Mouse (Mus musculus) limb, embryonic 13.5 days (tissue): ENCODE measurements around the gene Rhoa. TPM values are rescaled to one million over a fixed set of nuclear protein-coding genes. Genes with fewer than 3 reads are reported as not detected.
"Not testable (repeated sequence)": the region's sequence is repeated elsewhere in the genome, so short reads cannot be mapped to it uniquely, and the experiment has no call there.

Source experiments
- ATAC-seq: fragments of 200-750 bp; cut with Nextera tagmentation; 2 replicates; pipeline ENCODE4 v1.8.0; 2017; ENCODE audit warnings: low read depth, moderate number of reproducible peaks, moderate TSS enrichment; ENCODE audit not compliant: low FRiP score
- H3K27ac ChIP-seq: fragments of 300-500 bp; sonication (generic); 2 replicates; pipeline ENCODE4 v1.5.1; 2015; ENCODE audit warnings: inconsistent platforms, mild to moderate bottlenecking, moderate library complexity
- H3K27me3 ChIP-seq: fragments of 300-500 bp; sonication (generic); 2 replicates; pipeline ENCODE4 v1.6.1; 2015; ENCODE audit warnings: mild to moderate bottlenecking, inconsistent platforms
- H3K36me3 ChIP-seq: fragments of 300-500 bp; sonication (generic); 2 replicates; pipeline ENCODE4 v1.6.1; 2015; ENCODE audit warnings: inconsistent platforms, mild to moderate bottlenecking, moderate library complexity
- H3K4me1 ChIP-seq: fragments of 300-500 bp; sonication (generic); 2 replicates; pipeline ENCODE4 v1.6.1; 2015; ENCODE audit warnings: inconsistent platforms
- H3K4me2 ChIP-seq: fragments of 300-500 bp; sonication (generic); replicated peaks from 2 replicates; pipeline ENCODE4 v1.6.1; 2015; ENCODE audit warnings: inconsistent platforms, mild to moderate bottlenecking, moderate library complexity
- H3K4me3 ChIP-seq: fragments of 300-500 bp; sonication (generic); 2 replicates; pipeline ENCODE4 v1.5.1; 2015; ENCODE audit warnings: moderate library complexity, mild to moderate bottlenecking, inconsistent platforms
- H3K9ac ChIP-seq: fragments of 300-500 bp; sonication (generic); 2 replicates; pipeline ENCODE4 v1.6.1; 2015; ENCODE audit warnings: mild to moderate bottlenecking, inconsistent platforms
- H3K9me3 ChIP-seq: fragments of 300-500 bp; sonication (generic); 2 replicates; pipeline ENCODE4 v1.6.1; 2016; ENCODE audit warnings: inconsistent platforms
- WGBS: fragments of 180-500 bp; shearing (Covaris S2); methylation state at CpG from one replicate; pipeline ENCODE4 v1.1.7; 2015; 5-methylcytosine and 5-hydroxymethylcytosine counted together
- polyA plus RNA-seq: library from polyadenylated mRNA; unstranded; fragments of >200 nt; fragmentation: Nextera tagmentation; extraction: Ambion mirVana; gene quantifications from 2 replicates; pipeline ENCODE4 v1.2.1, GENCODE M21; 2015

Gene Rhoa
- polyA plus RNA-seq, 1 experiment from 2014 or later, result 428 TPM

- Histone ChIP-seq H3K27me3 (no peaks in the 10 kb centered on the region), H3K4me3 (peak within 1 kb of the TSS; percentile 24), H3K9me3 (no peaks in the 10 kb centered on the region), H3K36me3 (peaks cover 36% of the 10 kb centered on the region), H3K27ac (no peak within 1 kb of the TSS), H3K9ac (peak within 1 kb of the TSS; percentile 31), H3K4me2 (peak within 1 kb of the TSS; percentile 46), H3K4me1 (0 out of 2 replicates have a peak, but pooled peaks cover 7% of the 10 kb centered on the region)
- 25% methylated on average over 18 of the region's 18 CpGs for WGBS
- ATAC-seq, result 0 out of 2 replicates have a peak, but pooled peaks have one; percentile 48
Observed at GRCm38 (mm10) chr9:108296453-108297355, 9.2 kb upstream of the Rhoa start, which contains the start of gene Amt. Amt (plus strand) TSS chr9:108296853.

DNA sequence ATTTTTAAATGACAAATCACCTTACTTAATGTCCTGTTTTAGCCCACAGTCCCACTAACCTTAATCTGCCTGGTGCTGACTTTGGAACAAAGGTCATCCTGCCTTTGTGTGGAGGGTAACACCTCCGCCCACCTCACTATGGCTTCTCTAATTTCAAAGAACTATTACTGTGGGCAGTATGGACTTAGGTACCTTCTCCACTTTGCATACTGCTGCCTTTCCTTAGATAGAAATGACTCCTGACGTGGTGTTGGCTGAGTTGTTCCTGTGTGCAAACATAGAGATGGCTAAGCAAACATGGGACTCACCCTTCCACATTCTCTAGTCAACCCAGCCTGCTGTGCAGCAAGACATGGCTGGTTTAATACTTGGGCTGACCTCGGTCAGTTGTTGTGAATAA lies 4.1 kb upstream of the Rhoa start:
- ATAC-seq, result no peak
- H3K4me2 ChIP-seq, result no peak overlapping the region
- no peaks in the 10 kb centered on the region for H3K9me3 ChIP-seq
- H3K9ac ChIP-seq, result no peak overlapping the region
- H3K27me3 ChIP-seq, result no peaks in the 10 kb centered on the region
- no peak overlapping the region for H3K27ac ChIP-seq
- H3K4me1 ChIP-seq, result peaks cover 11% of the 10 kb centered on the region
- WGBS, result 79% methylated on average over 3 of the region's 3 CpGs
- H3K36me3 ChIP-seq, result peaks cover 30% of the 10 kb centered on the region
- H3K4me3 ChIP-seq, result no peak overlapping the region

DNA sequence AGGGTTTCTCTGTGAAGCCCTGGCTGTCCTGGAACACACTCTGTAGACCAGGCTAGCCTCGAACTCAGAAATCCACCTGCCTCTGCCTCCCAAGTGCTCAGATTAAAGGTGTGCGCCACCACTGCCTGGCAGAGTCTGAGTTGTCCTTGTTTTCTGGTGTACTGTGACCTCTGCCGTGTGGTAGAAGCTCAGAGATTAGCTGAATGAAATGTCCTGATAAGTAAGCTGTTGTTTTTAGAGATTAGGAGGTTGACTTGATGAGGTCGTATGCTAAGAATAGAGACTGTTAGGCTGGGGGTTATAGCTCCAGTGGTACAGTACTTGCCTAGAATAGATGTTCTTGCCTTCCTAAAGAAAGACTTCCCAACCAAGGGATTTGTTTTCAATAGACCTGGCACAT lies 1.2 kb upstream of the Rhoa start:
- H3K4me1 ChIP-seq, result peaks cover 24% of the 10 kb centered on the region
- WGBS, result 81% methylated on average over 4 of the region's 4 CpGs
- H3K27me3 ChIP-seq, result no peaks in the 10 kb centered on the region
- peak overlapping the region; percentile 94 for H3K4me3 ChIP-seq
- H3K36me3 ChIP-seq, result peaks cover 30% of the 10 kb centered on the region
- peak overlapping the region; percentile 86 for H3K4me2 ChIP-seq
- H3K27ac ChIP-seq, result no peak overlapping the region
- ATAC-seq, result no peak
- H3K9me3 ChIP-seq, result no peaks in the 10 kb centered on the region
- peak overlapping the region; percentile 84; the same call in 1 of the 2 replicates for H3K9ac ChIP-seq

- peak overlapping the region; percentile 84 for H3K9ac ChIP-seq
- H3K4me3 ChIP-seq, result peak overlapping the region; percentile 94
- peak overlapping the region; percentile 74 for H3K27ac ChIP-seq
- H3K4me1 ChIP-seq, result peaks cover 24% of the 10 kb centered on the region
- no peaks in the 10 kb centered on the region for H3K27me3 ChIP-seq
- WGBS, result 0% methylated on average over 1 of the region's 1 CpGs
- peaks cover 30% of the 10 kb centered on the region for H3K36me3 ChIP-seq
- peak overlapping the region; percentile 86 for H3K4me2 ChIP-seq
- no peaks in the 10 kb centered on the region for H3K9me3 ChIP-seq
- ATAC-seq, result no peak
Observed at GRCm38 (mm10) chr9:108305170-108305569, 759 bp upstream of the Rhoa start.

- under 1% methylated on average over 51 of the region's 51 CpGs for WGBS
- H3K36me3 ChIP-seq, result peaks cover 18% of the 10 kb centered on the region
Observed at GRCm38 (mm10) chr9:108306571-108306980, 647 bp downstream of the Rhoa start.

GRCm38 (mm10) chr9:108307021-108307807 lies 1.3 kb downstream of the Rhoa start:
- no peaks in the 10 kb centered on the region for H3K9me3 ChIP-seq
- 15% methylated on average over 12 of the region's 12 CpGs for WGBS
- peak overlapping the region; percentile 97 for H3K9ac ChIP-seq
- no peaks in the 10 kb centered on the region for H3K27me3 ChIP-seq
- ATAC-seq, result no peak
- H3K27ac ChIP-seq, result peak overlapping the region; percentile 100
- H3K4me1 ChIP-seq, result peaks cover 34% of the 10 kb centered on the region
- H3K4me3 ChIP-seq, result peak overlapping the region; percentile 94
- peak overlapping the region; percentile 86 for H3K4me2 ChIP-seq
- H3K36me3 ChIP-seq, result peaks cover 18% of the 10 kb centered on the region

More at GRCm38 (mm10) chr9:108306571-108306980, 647 bp downstream of the Rhoa start:
- Histone ChIP-seq H3K4me1 (peaks cover 32% of the 10 kb centered on the region), H3K9ac (peak overlapping the region; percentile 97), H3K4me3 (peak overlapping the region; percentile 94), H3K9me3 (no peaks in the 10 kb centered on the region), H3K27me3 (no peaks in the 10 kb centered on the region), H3K4me2 (peak overlapping the region; percentile 86), H3K27ac (peak overlapping the region; percentile 100)
- peak; percentile 60 for ATAC-seq

- Histone ChIP-seq H3K27me3 (no peaks in the 10 kb centered on the region), H3K9ac (peak overlapping the region; percentile 56), H3K36me3 (peaks cover 9% of the 10 kb centered on the region), H3K9me3 (no peaks in the 10 kb centered on the region), H3K4me2 (peak overlapping the region; percentile 86), H3K27ac (no peak overlapping the region), H3K4me1 (peaks cover 34% of the 10 kb centered on the region), H3K4me3 (peak overlapping the region; percentile 94)
- 63% methylated on average over 2 of the region's 2 CpGs for WGBS
- ATAC-seq, result no peak
Observed at GRCm38 (mm10) chr9:108308141-108308540, 2.2 kb downstream of the Rhoa start.

GRCm38 (mm10) chr9:108317572-108317971 lies 11.6 kb downstream of the Rhoa start:
- Histone ChIP-seq H3K4me2 (no peak overlapping the region), H3K4me1 (no peaks in the 10 kb centered on the region), H3K27ac (no peak overlapping the region), H3K4me3 (no peak overlapping the region), H3K36me3 (peaks cover 66% of the 10 kb centered on the region), H3K9ac (no peak overlapping the region), H3K27me3 (no peaks in the 10 kb centered on the region), H3K9me3 (no peaks in the 10 kb centered on the region)
- WGBS, result 89% methylated on average over 3 of the region's 3 CpGs
- no peak for ATAC-seq

DNA sequence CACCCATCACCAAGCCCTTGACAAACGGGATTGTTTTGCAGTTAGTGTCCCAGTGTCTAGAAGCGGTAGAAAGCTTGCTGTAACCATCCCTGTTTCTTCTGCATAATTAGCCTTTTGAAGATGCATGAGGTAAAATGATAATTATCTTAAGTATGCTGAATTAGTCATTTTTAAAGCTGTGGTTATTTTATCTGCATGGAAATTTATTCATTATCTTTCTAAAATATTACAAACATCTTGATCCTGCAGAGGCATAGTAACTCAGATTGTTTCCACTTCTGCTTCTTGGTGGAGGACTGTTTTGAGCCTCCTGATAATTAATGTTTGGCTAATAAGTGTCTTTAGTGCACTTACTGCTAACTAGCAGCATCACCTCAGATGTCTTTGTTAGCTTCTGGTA lies 12.5 kb downstream of the Rhoa start:
- no peak for ATAC-seq
- Histone ChIP-seq H3K36me3 (peaks cover 67% of the 10 kb centered on the region), H3K4me1 (no peaks in the 10 kb centered on the region), H3K9ac (no peak overlapping the region), H3K27me3 (no peaks in the 10 kb centered on the region), H3K27ac (no peak overlapping the region), H3K4me2 (no peak overlapping the region), H3K4me3 (no peak overlapping the region), H3K9me3 (no peaks in the 10 kb centered on the region)
- 89% methylated on average over 2 of the region's 2 CpGs for WGBS

- H3K36me3 ChIP-seq, result peaks cover 50% of the 10 kb centered on the region
- H3K9me3 ChIP-seq, H3K27me3 ChIP-seq, H3K27ac ChIP-seq, ATAC-seq, H3K4me2 ChIP-seq, H3K9ac ChIP-seq, H3K4me3 ChIP-seq, H3K4me1 ChIP-seq: not testable (repeated sequence)
- 88% methylated on average over 7 of the region's 7 CpGs for WGBS
Observed at GRCm38 (mm10) chr9:108322054-108322453, 16.1 kb downstream of the Rhoa start.

- Histone ChIP-seq H3K4me1 (no peaks in the 10 kb centered on the region), H3K27me3 (no peaks in the 10 kb centered on the region), H3K27ac (no peak overlapping the region), H3K4me3 (no peak overlapping the region), H3K36me3 (peaks cover 59% of the 10 kb centered on the region), H3K4me2 (no peak overlapping the region), H3K9ac (no peak overlapping the region), H3K9me3 (no peaks in the 10 kb centered on the region)
- no peak for ATAC-seq
- WGBS, result 86% methylated on average over 1 of the region's 1 CpGs
Observed at GRCm38 (mm10) chr9:108324784-108325183, 18.9 kb downstream of the Rhoa start.

DNA sequence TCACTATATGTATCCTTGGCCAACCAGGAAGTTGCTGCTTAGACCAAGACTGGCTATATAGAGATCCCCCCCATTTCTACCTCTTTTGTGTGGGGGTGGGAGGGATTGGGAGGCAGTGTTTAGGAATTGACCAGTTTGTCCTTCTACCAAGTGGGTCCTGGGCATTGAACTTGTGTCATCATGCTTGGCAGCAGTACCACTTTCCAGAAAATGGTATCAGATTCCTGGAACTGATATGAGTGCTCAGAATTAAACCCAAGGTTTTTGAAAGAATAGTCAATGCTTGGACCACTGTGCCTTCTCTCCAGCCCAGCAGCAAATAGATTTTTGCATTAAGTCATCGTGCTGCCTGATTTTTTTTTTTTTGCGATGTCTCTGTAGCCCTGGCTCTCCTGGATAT lies 19.9 kb downstream of the Rhoa start:
- peaks cover 57% of the 10 kb centered on the region for H3K36me3 ChIP-seq
- no peak overlapping the region for H3K27ac ChIP-seq
- no peak overlapping the region for H3K9ac ChIP-seq
- 94% methylated on average over 2 of the region's 2 CpGs for WGBS
- H3K4me1 ChIP-seq, result no peaks in the 10 kb centered on the region
- no peak for ATAC-seq
- H3K27me3 ChIP-seq, result no peaks in the 10 kb centered on the region
- no peak overlapping the region for H3K4me3 ChIP-seq
- H3K9me3 ChIP-seq, result no peaks in the 10 kb centered on the region
- H3K4me2 ChIP-seq, result no peak overlapping the region
